Mouse (Mus musculus) thymus, postnatal 25 days (tissue): ENCODE results near the gene Filip1.

Experiments used
- DNase-seq: peaks from one replicate; pipeline ENCODE4 v3.0.0; 2022

The Filip1 gene

DNA sequence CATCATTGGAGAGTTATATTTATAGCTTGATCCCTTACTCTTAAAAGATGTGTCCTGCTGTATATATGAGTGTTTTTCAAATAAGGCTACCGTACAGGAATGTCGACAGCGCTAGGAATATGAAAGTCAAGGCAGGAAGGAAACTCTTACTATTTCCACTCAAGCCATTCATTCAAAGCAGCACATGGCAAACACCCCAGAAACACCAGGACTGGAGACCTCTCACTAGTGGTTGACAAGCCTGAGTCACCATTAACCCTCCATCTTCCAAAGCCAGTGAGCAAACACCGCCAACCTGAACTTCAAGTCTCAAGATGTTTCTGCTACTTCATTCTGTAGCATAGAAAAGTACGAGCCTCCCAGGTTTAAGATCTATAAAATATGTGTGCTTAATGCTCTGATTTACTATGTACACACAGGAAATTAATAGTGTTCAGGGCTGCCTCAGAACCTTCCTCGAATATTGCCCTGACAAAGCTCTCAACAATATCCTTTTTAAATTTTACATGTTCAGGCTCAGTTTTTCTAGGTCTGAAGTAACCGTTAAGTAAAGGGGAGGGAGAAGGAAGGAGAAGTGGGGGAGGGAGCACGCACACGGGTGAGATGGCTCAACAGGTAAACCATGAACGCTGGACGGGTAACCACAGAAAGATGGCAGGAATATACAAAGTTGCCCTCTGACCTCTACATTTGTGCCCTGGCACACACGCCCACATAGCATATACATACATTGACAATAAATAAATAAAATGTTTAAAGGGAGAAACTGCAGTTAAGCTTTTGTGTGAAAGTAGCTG lies 34.2 kb downstream of the Filip1 start:
- DNase-seq = no peak

DNA sequence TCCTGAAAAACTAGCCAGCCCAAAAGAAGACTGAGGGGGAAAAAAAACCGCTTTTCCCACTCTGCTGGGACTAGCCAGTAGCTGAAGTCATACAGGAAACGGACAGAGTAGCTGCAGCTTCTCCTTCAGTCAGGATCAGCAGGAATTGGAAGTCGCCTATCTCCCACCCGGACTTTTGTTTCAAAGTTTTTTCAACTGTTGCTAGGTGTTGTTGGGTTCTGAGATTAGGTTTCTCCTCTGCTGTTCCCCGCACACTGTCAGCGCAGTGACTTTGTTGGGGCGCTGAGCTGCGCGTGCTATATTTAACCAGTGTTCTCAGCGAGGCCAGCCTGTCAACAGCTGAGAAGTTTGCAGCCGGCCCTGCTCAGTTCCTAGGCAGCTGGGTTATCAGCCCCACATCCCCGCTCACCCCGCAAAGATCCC lies 35.1 kb downstream of the Filip1 start:
- peak; percentile 22 for DNase-seq

DNA sequence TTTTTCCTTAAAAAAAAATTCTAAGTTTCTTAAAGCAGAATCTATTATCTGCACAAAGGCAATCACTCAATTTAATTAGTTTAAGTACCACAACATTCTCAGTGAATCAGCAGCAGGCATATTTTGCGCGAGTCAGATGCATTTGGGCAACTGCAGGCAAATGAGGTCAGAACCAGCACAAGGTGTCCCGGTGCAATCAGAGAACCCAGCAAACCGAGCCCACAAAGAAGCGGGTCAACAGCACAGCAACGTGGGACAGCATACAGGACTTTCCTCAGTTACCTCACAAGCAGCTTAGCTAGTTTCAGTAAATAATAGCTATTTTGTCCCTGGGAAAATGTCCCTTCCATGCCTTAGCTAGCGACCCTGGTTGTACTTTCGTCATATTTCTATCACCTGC lies 35.9 kb downstream of the Filip1 start:
- no peak for DNase-seq

GRCm38 (mm10) chr9:79975121-79975520 lies 37.5 kb downstream of the Filip1 start:
- no peak for DNase-seq

- DNase-seq = no peak
Observed at GRCm38 (mm10) chr9:79973582-79973981, 39.1 kb downstream of the Filip1 start.

DNA sequence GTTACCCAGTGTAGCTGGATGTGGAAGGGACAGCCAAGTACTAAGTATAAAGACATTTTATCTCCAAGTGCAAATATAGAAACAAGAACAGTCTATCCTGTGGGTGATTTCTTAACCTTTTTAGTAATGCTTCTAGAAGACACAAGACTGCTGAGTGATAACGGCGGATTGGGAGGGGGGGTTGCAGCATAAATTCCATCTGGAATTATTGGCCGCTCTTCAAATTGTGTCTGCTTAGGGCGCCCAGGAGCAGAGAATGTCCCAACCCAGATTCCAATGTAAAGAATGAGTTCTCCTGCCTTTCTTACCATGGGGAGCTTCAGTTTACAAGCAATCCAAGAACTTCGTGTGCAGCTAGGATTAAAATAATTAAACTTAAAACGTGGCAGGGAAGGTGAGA lies 39.9 kb downstream of the Filip1 start:
- no peak for DNase-seq

GRCm38 (mm10) chr9:79971619-79972018 lies 41.0 kb downstream of the Filip1 start:
- no peak for DNase-seq

DNA sequence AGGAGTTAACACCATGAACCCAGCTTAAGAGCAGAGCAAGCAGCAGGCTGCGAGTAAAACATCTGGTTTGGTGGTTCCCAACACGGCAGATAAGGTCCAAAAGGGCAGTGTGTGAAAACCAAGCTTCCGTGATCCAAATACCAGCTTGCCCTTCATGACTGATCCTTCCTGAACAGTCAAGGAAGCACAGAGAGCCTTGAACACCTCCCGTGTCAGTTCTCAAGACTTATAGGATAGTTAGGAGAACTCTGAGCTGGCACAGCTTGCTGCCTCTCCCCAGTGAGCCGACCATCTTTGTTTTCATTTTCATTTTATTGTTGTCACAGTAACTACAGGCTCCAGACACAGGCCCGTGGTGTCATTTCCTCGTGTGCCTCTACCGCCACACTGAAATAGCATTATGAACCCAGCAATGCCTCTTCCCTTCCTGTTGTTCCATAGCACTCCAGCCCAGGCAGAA lies 42.0 kb downstream of the Filip1 start:
- no peak for DNase-seq

- DNase-seq = no peak
Observed at GRCm38 (mm10) chr9:79969544-79969943, 43.1 kb downstream of the Filip1 start.

DNA sequence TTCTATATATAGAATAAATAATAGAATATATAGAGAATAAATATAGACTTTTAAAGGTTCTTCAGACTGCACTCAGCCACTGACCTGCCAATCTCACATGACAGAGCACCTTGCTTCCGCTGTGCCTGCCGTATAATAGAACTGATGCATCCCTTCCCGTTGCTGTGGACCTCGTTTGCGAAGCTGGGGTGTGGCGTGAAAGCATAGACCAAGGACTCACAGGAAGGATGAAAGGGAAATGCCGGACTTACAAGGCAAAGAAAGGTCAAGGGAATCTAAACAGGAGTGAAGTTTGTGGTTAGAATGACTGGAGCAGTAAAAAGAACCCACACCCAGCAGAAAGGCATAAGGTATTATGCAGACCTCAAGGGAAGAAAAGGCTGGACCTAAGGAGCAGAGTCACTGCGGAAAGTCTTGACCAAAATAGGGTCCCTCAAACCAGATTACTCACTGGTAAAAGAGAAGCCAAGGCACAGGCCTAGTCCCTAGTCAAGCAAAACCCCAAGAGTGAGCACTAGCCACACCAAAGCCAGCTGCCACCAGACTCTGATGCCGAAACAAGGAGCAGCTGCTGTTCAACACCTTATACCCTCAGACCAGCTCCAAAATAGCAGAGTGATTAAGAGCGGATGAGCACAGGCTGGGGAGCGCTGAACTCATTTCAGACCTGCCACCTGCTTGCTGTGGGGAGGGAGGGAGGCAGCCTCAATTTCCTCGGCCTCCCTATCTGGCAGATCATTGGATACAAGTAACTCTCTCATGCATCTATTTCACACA lies 45.8 kb downstream of the Filip1 start:
- DNase-seq = no peak

- no peak for DNase-seq
Observed at GRCm38 (mm10) chr9:79965600-79966392, 46.9 kb downstream of the Filip1 start.

DNA sequence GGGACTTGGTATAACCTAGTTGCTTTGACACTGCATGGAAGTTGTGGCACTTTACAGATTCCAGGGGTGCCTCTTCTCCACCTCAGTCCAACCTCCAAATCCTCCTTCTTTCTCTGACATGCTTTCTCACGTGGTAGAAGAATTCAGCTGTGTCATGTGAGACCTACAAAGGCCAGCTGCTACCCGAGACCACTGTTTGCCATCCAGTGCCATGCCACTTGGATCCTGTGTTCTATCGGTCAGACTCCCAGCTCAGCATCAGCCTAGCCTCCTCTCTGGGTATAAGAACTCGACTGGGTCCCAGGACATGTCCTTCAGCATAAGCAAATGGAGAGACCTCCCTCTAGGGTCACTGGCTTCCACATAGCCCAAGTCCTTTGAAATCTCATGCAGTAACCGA lies 47.6 kb downstream of the Filip1 start:
- DNase-seq = no peak

GRCm38 (mm10) chr9:79961630-79962285 lies 50.9 kb downstream of the Filip1 start:
- no peak for DNase-seq

- DNase-seq = no peak
Observed at GRCm38 (mm10) chr9:79960453-79960852, 52.2 kb downstream of the Filip1 start.

DNA sequence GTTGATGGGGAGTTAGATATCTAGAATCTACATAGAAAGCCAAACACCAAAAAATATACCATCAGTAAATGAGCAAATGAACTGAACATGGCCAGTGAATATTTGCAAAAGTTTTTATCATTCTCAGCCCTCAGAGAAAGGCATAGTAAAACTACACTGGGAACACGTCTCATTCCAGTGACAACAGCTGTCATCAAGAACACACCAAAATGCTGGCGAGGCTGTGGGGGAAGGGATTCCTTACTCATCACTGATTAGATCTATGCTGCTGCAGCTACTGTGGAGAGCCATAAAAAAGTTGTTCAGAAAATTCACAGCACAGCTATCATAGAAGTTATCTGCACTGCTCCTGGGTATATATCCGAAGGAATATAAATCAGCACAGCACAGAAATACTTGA lies 54.3 kb downstream of the Filip1 start:
- DNase-seq = no peak

DNA sequence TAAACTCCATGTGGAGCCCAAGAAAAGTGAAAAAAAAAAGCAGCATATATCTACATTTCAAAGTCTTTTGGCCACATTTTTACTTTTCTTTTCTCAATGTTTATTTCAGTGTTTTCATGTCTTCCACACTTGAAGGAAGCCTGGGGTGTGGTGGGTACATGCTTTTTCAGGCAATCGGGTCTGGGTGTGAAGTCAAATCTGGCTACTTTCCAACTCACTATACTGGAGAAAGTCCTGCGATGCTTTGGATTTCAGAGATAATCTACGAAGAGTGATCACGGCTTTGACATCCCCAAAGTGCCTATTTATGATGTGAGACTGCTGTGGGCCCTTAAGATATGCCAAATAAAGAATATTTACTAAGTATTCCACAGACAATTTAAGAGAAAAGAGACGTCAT lies 57.7 kb downstream of the Filip1 start:
- no peak for DNase-seq

GRCm38 (mm10) chr9:79951984-79952383 lies 60.7 kb downstream of the Filip1 start:
- DNase-seq = no peak

- no peak for DNase-seq
Observed at GRCm38 (mm10) chr9:79951339-79951738, 61.3 kb downstream of the Filip1 start.

GRCm38 (mm10) chr9:79950666-79951065 lies 62.0 kb downstream of the Filip1 start:
- no peak for DNase-seq

DNA sequence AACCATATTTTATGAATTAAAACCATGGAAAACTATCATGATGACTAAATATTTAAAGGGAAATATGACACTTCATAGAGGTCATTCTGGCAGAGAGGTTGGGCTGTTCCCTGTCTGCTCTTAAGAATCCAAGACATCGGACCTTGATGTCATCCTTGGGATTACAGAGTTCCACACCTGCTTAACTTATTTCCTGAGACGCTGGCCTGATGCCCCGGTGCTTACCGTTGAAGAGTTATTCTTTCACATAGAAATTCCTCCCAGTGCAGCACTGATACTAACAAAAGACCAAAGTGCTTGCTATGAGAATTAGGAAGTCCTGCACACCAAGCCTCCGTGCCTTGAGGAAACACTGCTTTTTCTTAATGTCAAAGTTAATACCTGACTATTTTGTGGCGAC lies 62.6 kb downstream of the Filip1 start:
- no peak for DNase-seq

- no peak for DNase-seq
Observed at GRCm38 (mm10) chr9:79948376-79948775, 64.3 kb downstream of the Filip1 start.

- no peak for DNase-seq
Observed at GRCm38 (mm10) chr9:79947973-79948372, 64.7 kb downstream of the Filip1 start.

DNA sequence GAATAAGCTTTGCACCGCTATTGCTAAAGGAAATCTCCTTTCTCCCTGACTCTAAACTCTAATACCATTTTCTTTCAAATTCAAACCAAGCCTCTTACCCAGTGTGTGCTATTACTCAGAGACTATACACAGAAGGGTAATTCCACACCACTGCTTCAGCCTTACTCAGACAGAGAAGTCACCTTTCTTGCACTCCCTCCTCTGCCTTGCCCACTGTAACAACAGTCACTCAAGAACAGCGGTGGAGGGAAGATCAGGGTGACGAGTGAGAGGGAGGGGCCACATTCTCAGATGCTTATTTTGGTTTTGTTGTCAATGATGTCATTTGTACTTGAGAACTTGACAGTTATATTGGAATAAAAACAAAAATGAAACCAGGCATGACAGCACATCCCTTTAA lies 65.2 kb downstream of the Filip1 start:
- DNase-seq = no peak
